Mouse (Mus musculus): ENCODE measurements around the gene Abca6. TPM values are rescaled to one million over a fixed set of nuclear protein-coding genes. Genes with fewer than 3 reads are reported as not detected.

Gene Abca6
- total RNA-seq (2012; rRNA removed) = 0.04 and 0.25 TPM in 2 replicates
- total RNA-seq (2014; rRNA removed) = 0.68 and 1.3 TPM in 2 replicates
- polyA plus RNA-seq (2012; ENCODE audit: insufficient read length, low read depth) = 0.41 and 0.81 TPM in 2 replicates

DNA sequence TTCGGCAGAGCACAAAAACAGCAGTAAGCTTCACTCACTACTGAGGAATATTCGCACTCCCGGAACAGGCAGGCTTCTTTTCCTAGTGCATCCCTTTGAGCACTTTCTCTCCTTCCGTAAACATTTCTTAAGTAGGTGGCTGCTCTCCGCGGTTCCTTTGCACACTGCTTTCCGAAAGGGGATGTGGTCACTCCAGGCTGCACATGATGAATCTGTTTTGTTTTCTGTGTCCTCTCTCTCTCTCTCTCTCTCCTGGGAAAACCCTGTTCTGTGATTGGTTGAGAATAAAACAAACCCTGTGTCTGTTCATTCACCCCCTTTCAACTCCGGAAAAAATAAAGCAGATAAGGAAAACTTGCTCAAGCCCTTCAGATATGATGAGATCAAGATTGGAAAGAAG lies at the start of gene Abca6:
TSS of gene Abca6 (minus strand) at position 243 of the 400 bp plus-strand sequence.
- no peak within 1 kb of the TSS for H3K27ac ChIP-seq (ENCODE audit: insufficient read depth, low read depth)
- peak; percentile 71 for DNase-seq (ENCODE audit: extremely low read depth)
- H3K79me2 ChIP-seq (replicated peaks; ENCODE audit: control insufficient read depth, extremely low read depth, insufficient read depth, poor library complexity, severe bottlenecking) = no peaks in the 10 kb centered on the region
- peak within 1 kb of the TSS; percentile 38 for H3K4me2 ChIP-seq (ENCODE audit: insufficient read depth, low read depth, poor library complexity, severe bottlenecking)
- H3K9me3 ChIP-seq (replicated peaks; ENCODE audit: low read length) = no peaks in the 10 kb centered on the region
- H3K4me3 ChIP-seq (replicated peaks in 1 of 3; ENCODE audit: low read depth in 2 of 3, low read length in 2 of 3, poor library complexity in 1 of 3) = no peak within 1 kb of the TSS
- H3K9ac ChIP-seq (ENCODE audit: insufficient read depth, low read depth) = no peak within 1 kb of the TSS
- peaks cover 0 to 6% of the 10 kb centered on the region in 2 experiments; a peak in 1 of 4 replicates for H3K4me1 ChIP-seq (ENCODE audit: control insufficient read depth in 1 of 2, insufficient read depth in 2 of 2)
- no peak for TF ChIP-seq RAD21 (IDR thresholded peaks at IDR 0.05; ENCODE audit: low read depth, low read length)
- TF ChIP-seq ZNF384 (IDR thresholded peaks at IDR 0.05; ENCODE audit: low read depth, low read length) = peak; percentile 39; the same call in 1 of the 2 replicates
- no peak for TF ChIP-seq CHD2 (IDR thresholded peaks at IDR 0.05; ENCODE audit: low read length)
- TF ChIP-seq USF1 (IDR thresholded peaks at IDR 0.05; ENCODE audit: low read depth, low read length) = no peak
- peak; percentile 63; the same call in 1 of the 2 replicates for TF ChIP-seq IRF4 (IDR thresholded peaks at IDR 0.05; ENCODE audit: low read depth, low read length)
- peak; percentile 64 for TF ChIP-seq ETS1 (conservative IDR thresholded peaks at IDR 0.05; ENCODE audit: low read depth, low read length)
- no peak for TF ChIP-seq RCOR1 (conservative IDR thresholded peaks at IDR 0.05; ENCODE audit: low read depth, low read length)
- peak; percentile 69 for TF ChIP-seq ELF1 (IDR thresholded peaks at IDR 0.05; ENCODE audit: low read depth, low read length)
- no peak for TF ChIP-seq MXI1 (IDR thresholded peaks at IDR 0.05; ENCODE audit: low read depth, low read length)
- no peak for TF ChIP-seq TCF12 (IDR thresholded peaks at IDR 0.05; ENCODE audit: low read depth, low read length)
- TF ChIP-seq POLR2A (IDR thresholded peaks at IDR 0.05; ENCODE audit: low read depth, low read length) = no peak
- TF ChIP-seq BHLHE40 (IDR thresholded peaks at IDR 0.05; ENCODE audit: low read depth, low read length) = peak; percentile 95
- peak; percentile 48; the same call in 1 of the 2 replicates for TF ChIP-seq MEF2A (IDR thresholded peaks at IDR 0.05; ENCODE audit: borderline replicate concordance, low read depth, low read length)
- peak; percentile 64 for TF ChIP-seq EP300 (IDR thresholded peaks at IDR 0.05; ENCODE audit: low read length)
- TF ChIP-seq POLR2AphosphoS2 (IDR thresholded peaks at IDR 0.05; ENCODE audit: low read depth, low read length) = no peak
- TF ChIP-seq MAZ (IDR thresholded peaks at IDR 0.05; ENCODE audit: low read depth, low read length) = no peak
- no peak for TF ChIP-seq ZMIZ1 (IDR thresholded peaks at IDR 0.05; ENCODE audit: low read depth, low read length)
- no peak for TF ChIP-seq JUN (IDR thresholded peaks at IDR 0.05; ENCODE audit: insufficient read depth, low read depth, low read length)
- no peaks in the 10 kb centered on the region for H3K36me3 ChIP-seq (replicated peaks in 1 of 2; ENCODE audit: control insufficient read depth in 1 of 2, insufficient read depth in 1 of 2, low read length in 1 of 2)
- dilution Hi-C loops (cut with MboI; ENCODE audit: extremely low pct_ligation_motif_present, extremely low pct_unique_long_range_greater_than_20kb, low sequenced_read_pairs) (no loop called here), in situ Hi-C loops (cut with MboI; ENCODE audit: low pct_ligation_motif_present, low pct_unique_long_range_greater_than_20kb, low sequenced_read_pairs) (loop anchor here (25.0 kb wide), 1 partner anchor 564 kb away; no protein-coding TSS in a partner anchor)
- no peaks in the 10 kb centered on the region for H3K27me3 ChIP-seq (replicated peaks)

DNA sequence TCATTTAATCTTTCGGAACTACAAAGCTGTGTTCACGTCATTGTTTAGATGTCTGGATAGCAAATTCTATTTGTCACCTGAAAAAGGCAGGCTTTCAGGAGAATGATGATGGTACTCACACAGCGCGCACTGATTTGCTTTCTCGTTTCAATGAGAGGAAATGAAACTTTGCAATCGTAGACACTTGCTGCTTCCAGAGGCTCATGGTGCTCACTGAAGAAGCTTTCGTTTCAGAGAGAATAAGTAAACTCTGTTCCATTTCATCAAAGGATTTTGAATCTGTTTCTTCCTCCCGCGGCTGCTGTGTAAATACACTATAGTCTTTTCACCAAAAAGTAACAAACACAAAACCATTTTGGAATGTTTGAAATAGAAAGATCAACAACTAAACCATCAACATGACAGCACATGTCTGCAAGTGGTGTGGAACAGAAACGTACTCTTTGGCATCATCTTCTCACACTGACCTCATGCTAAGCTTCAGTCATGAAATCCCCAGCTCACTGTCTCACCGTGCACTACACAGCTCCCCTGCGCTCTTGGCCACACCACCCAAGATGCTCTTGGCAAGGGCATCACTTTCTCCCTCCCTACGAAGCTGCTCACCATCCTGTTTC lies 46.4 kb upstream of the Abca6 start:
- Histone ChIP-seq H3K4me2 (ENCODE audit: insufficient read depth, low read depth, poor library complexity, severe bottlenecking) (peak overlapping the region; percentile 98), H3K9ac (ENCODE audit: insufficient read depth, low read depth) (peak overlapping the region; percentile 21), H3K27me3 (replicated peaks) (no peaks in the 10 kb centered on the region), H3K79me2 (replicated peaks; ENCODE audit: control insufficient read depth, extremely low read depth, insufficient read depth, poor library complexity, severe bottlenecking) (no peaks in the 10 kb centered on the region), H3K9me3 (replicated peaks; ENCODE audit: low read length) (no peaks in the 10 kb centered on the region), H3K27ac (ENCODE audit: insufficient read depth, low read depth) (peak overlapping the region; percentile 65), H3K36me3 (replicated peaks in 1 of 2; ENCODE audit: control insufficient read depth in 1 of 2, insufficient read depth in 1 of 2, low read length in 1 of 2) (no peaks in the 10 kb centered on the region), H3K4me1 (ENCODE audit: control insufficient read depth in 1 of 2, insufficient read depth in 2 of 2) (peaks cover 3 to 22% of the 10 kb centered on the region in 2 experiments), H3K4me3 (replicated peaks in 1 of 3; ENCODE audit: low read depth in 2 of 3, low read length in 2 of 3, poor library complexity in 1 of 3) (peak overlapping the region in 1 of 3 experiments; percentile 48)
- in situ Hi-C loops (cut with MboI; ENCODE audit: low pct_ligation_motif_present, low pct_unique_long_range_greater_than_20kb, low sequenced_read_pairs) (no loop called here), dilution Hi-C loops (cut with MboI; ENCODE audit: extremely low pct_ligation_motif_present, extremely low pct_unique_long_range_greater_than_20kb, low sequenced_read_pairs) (no loop called here)
- peak; percentile 49 for DNase-seq (ENCODE audit: extremely low read depth)
- no peak for TF ChIP-seq POLR2AphosphoS2 (IDR thresholded peaks at IDR 0.05; ENCODE audit: low read depth, low read length)
- no peak; the same call in 1 of the 2 replicates for TF ChIP-seq JUN (IDR thresholded peaks at IDR 0.05; ENCODE audit: insufficient read depth, low read depth, low read length)
- peak; percentile 73; the same call in 1 of the 2 replicates for TF ChIP-seq MXI1 (IDR thresholded peaks at IDR 0.05; ENCODE audit: low read depth, low read length)
- TF ChIP-seq RAD21 (IDR thresholded peaks at IDR 0.05; ENCODE audit: low read depth, low read length) = no peak
- TF ChIP-seq EP300 (IDR thresholded peaks at IDR 0.05; ENCODE audit: low read length) = peak; percentile 86
- peak; percentile 87 for TF ChIP-seq MAX (IDR thresholded peaks at IDR 0.05; ENCODE audit: low read length)
- TF ChIP-seq ZNF384 (IDR thresholded peaks at IDR 0.05; ENCODE audit: low read depth, low read length) = no peak
- no peak for TF ChIP-seq ZKSCAN1 (IDR thresholded peaks at IDR 0.05; ENCODE audit: borderline replicate concordance, low read depth, low read length)
- no peak for TF ChIP-seq USF2 (conservative IDR thresholded peaks at IDR 0.05; ENCODE audit: low read depth, low read length)
- TF ChIP-seq MEF2A (IDR thresholded peaks at IDR 0.05; ENCODE audit: borderline replicate concordance, low read depth, low read length) = peak; percentile 28; the same call in 1 of the 2 replicates
- peak; percentile 54 for TF ChIP-seq TCF12 (IDR thresholded peaks at IDR 0.05; ENCODE audit: low read depth, low read length)
- no peak for TF ChIP-seq POLR2A (IDR thresholded peaks at IDR 0.05; ENCODE audit: low read depth, low read length)
- peak; percentile 94 for TF ChIP-seq IRF4 (IDR thresholded peaks at IDR 0.05; ENCODE audit: low read depth, low read length)
- TF ChIP-seq SIN3A (IDR thresholded peaks at IDR 0.05; ENCODE audit: low read length) = peak; percentile 79
- TF ChIP-seq NRF1 (IDR thresholded peaks at IDR 0.05; ENCODE audit: low read depth, low read length) = no peak
- TF ChIP-seq MYC (IDR thresholded peaks at IDR 0.05; ENCODE audit: low read depth, low read length) = peak; percentile 95
- peak; percentile 80 for TF ChIP-seq TBP (conservative IDR thresholded peaks at IDR 0.05; ENCODE audit: low read depth, low read length)
- TF ChIP-seq NELFE (IDR thresholded peaks at IDR 0.05; ENCODE audit: low read depth, low read length) = no peak
- peak; percentile 53; the same call in 1 of the 2 replicates for TF ChIP-seq BHLHE40 (IDR thresholded peaks at IDR 0.05; ENCODE audit: low read depth, low read length)
- TF ChIP-seq CTCF (conservative IDR thresholded peaks at IDR 0.05 in 1 of 2, IDR thresholded peaks at IDR 0.05 in 1 of 2; ENCODE audit: low read depth in 2 of 2, low read length in 2 of 2) = no peak
- TF ChIP-seq MAFK (IDR thresholded peaks at IDR 0.05; ENCODE audit: insufficient replicate concordance, low read length) = peak; percentile 34; the same call in 1 of the 2 replicates
- no peak for TF ChIP-seq RCOR1 (conservative IDR thresholded peaks at IDR 0.05; ENCODE audit: low read depth, low read length)
